Mouse (Mus musculus) monocyte, adult 5-6 weeks (primary cell): ENCODE measurements around the gene Rps6ka1. TPM values are rescaled to one million over a fixed set of nuclear protein-coding genes. Genes with fewer than 3 reads are reported as not detected.
A peak's percentile ranks its signal among the peaks of the same experiment; 100 is the strongest.

Source experiments
- ATAC-seq: fragments of 153-309, 156-312 bp; replicated peaks from 2 replicates; pipeline ENCODE4 v1.8.0; 2017; ENCODE audit warnings: mild to moderate bottlenecking; ENCODE audit not compliant: low TSS enrichment, insufficient number of reproducible peaks, severe bottlenecking, poor library complexity, low FRiP score
- total RNA-seq: library from RNA; stranded (forward); fragments of 200-1000, 200-491, 200-594 nt; gene quantifications from 3 replicates; pipeline ENCODE4 v1.2.3, GENCODE M21; 2017

The Rps6ka1 gene
- total RNA-seq, 1 experiment from 2014 or later = 122 TPM

- peak; percentile 98 for ATAC-seq
Measured at GRCm38 (mm10) chr4:133804401-133805263, 83.0 kb downstream of the Rps6ka1 start.

GRCm38 (mm10) chr4:133800589-133800988, 87.0 kb downstream of the Rps6ka1 start:
- ATAC-seq = no peak

Other genes starting within 250 kb of the Rps6ka1 start
- gene Zdhhc18, start 237.6 kb downstream of the Rps6ka1 start, total RNA-seq = 12.8 to 48.9 TPM (median 20.8 TPM) in 3 replicates
- 3.5 to 16.0 TPM (median 5.7 TPM) in 3 replicates for gene Pigv, start 215.2 kb downstream of the Rps6ka1 start, total RNA-seq
- gene Arid1a, start 131.0 kb downstream of the Rps6ka1 start, total RNA-seq = 30.6 to 80.8 TPM (median 34.0 TPM) in 3 replicates
- 118 to 170 TPM (median 138 TPM) in 3 replicates for gene Hmgn2, start 80.9 kb upstream of the Rps6ka1 start, total RNA-seq
- 11.2 to 17.2 TPM (median 16.3 TPM) in 3 replicates for gene Dhdds, start 113.1 kb upstream of the Rps6ka1 start, total RNA-seq
- gene Lin28a, start 131.0 kb upstream of the Rps6ka1 start, total RNA-seq = 0.19 TPM in 1 of 3 replicates, not detected in the others
- 0.64 TPM in 1 of 3 replicates, not detected in the others for gene Zfp683, start 166.0 kb upstream of the Rps6ka1 start, total RNA-seq
- gene Crybg2, start 173.0 kb upstream of the Rps6ka1 start, total RNA-seq = 0.48 to 3.1 TPM (median 0.64 TPM) in 3 replicates
- 1,277 to 1,906 TPM (median 1,626 TPM) in 3 replicates for gene Cd52, start 207.3 kb upstream of the Rps6ka1 start, total RNA-seq
- gene Ubxn11, start 214.8 kb upstream of the Rps6ka1 start, total RNA-seq = 8.5 to 13.7 TPM (median 10.6 TPM) in 3 replicates
- 320 to 400 TPM (median 328 TPM) in 3 replicates for gene Sh3bgrl3, start 241.0 kb upstream of the Rps6ka1 start, total RNA-seq